Mouse (Mus musculus): ENCODE measurements at regions not wholly inside any gene's neighbourhood (a gene's known extent, or its start where the extent isn't known, plus 50 kb on each side); places are given as distances from the start of the nearest gene placed in this dataset.
"Not testable (repeated sequence)": the region's sequence is repeated elsewhere in the genome, so short reads cannot be mapped to it uniquely, and the experiment has no call there.

DNA sequence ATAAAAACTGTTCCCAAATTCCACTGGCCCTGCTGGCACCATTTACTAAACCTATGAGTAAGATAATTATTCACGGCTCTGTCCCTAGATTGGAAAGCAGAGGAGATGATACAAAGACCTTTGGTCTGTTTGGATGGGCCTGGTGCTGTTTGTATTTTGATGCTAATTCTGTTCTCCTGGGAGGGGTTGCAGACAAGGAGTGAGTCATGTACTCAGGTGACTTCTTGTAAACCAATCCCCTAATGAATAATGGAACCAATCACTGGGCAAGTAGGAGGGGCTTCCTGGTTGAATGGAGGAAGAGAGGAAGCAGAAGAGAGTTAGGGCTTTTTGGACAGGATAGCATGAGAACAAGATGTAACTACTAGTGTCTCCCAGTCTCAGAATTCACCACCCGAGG lies 130.0 kb upstream of the Gm9972 start:
- Histone ChIP-seq H3K36me3 (no peaks in the 10 kb centered on the region), H3K4me3 (replicated peaks) (no peak overlapping the region), H3K4me1 (replicated peaks) (no peaks in the 10 kb centered on the region), H3K9me3 (no peaks in the 10 kb centered on the region), H3K9ac (no peak overlapping the region), H3K27ac (no peak overlapping the region), H3K4me2 (replicated peaks) (no peak overlapping the region), H3K27me3 (replicated peaks) (no peaks in the 10 kb centered on the region)
- WGBS = 84% methylated on average over 2 of the region's 2 CpGs
- ATAC-seq = no peak

DNA sequence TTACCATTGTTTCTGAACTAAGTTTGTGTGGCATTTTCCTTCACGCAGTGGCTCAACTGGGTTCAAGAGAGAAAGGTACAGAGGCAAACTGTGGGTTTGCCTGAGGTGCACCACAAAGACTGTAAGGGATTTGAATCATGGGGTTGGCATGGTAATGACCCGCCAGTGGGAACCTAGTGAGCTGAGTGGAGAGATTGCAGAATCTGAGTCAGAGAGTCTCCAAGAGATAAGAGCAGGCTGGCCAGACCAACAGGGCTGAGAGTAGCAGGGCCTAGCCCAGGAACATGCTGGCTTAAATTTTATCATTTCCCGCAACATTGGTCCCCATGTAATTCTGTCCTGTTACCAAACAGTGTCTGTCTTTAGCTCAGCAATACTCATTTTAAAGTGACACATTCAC lies 129.5 kb upstream of the Gm9972 start:
- H3K36me3 ChIP-seq = no peaks in the 10 kb centered on the region
- H3K4me2 ChIP-seq (replicated peaks) = no peak overlapping the region
- no peaks in the 10 kb centered on the region for H3K9me3 ChIP-seq
- no peak overlapping the region for H3K4me3 ChIP-seq (replicated peaks)
- no peaks in the 10 kb centered on the region for H3K4me1 ChIP-seq (replicated peaks)
- H3K27me3 ChIP-seq (replicated peaks) = no peaks in the 10 kb centered on the region
- no peak overlapping the region for H3K27ac ChIP-seq
- H3K9ac ChIP-seq = no peak overlapping the region
- 84% methylated on average over 3 of the region's 3 CpGs for WGBS
- no peak for ATAC-seq

- H3K9me3 ChIP-seq = no peaks in the 10 kb centered on the region
- no peaks in the 10 kb centered on the region for H3K4me1 ChIP-seq (replicated peaks)
- no peaks in the 10 kb centered on the region for H3K27me3 ChIP-seq (replicated peaks)
- no peak overlapping the region for H3K9ac ChIP-seq
- no peak overlapping the region for H3K27ac ChIP-seq
- no peak for ATAC-seq
- no peak overlapping the region for H3K4me2 ChIP-seq (replicated peaks)
- H3K4me3 ChIP-seq (replicated peaks) = no peak overlapping the region
- no peaks in the 10 kb centered on the region for H3K36me3 ChIP-seq
- WGBS = 55% methylated on average over 2 of the region's 2 CpGs
These were observed 118.9 kb upstream of the Gm9972 start for GRCm38 (mm10) chr11:42916421-42917181.

GRCm38 (mm10) chr11:42919221-42919620 lies 116.3 kb upstream of the Gm9972 start:
- ATAC-seq = no peak
- no peaks in the 10 kb centered on the region for H3K27me3 ChIP-seq (replicated peaks)
- H3K4me2 ChIP-seq (replicated peaks) = no peak overlapping the region
- WGBS = 93% methylated on average over 1 of the region's 1 CpGs
- no peak overlapping the region for H3K4me3 ChIP-seq (replicated peaks)
- no peak overlapping the region for H3K27ac ChIP-seq
- H3K36me3 ChIP-seq = no peaks in the 10 kb centered on the region
- H3K4me1 ChIP-seq (replicated peaks) = no peaks in the 10 kb centered on the region
- H3K9me3 ChIP-seq = no peaks in the 10 kb centered on the region
- H3K9ac ChIP-seq = no peak overlapping the region

GRCm38 (mm10) chr11:42927156-42927555 lies 108.4 kb upstream of the Gm9972 start:
- Histone ChIP-seq H3K4me2 (replicated peaks) (no peak overlapping the region), H3K36me3 (no peaks in the 10 kb centered on the region), H3K4me1 (replicated peaks) (no peaks in the 10 kb centered on the region), H3K27ac (no peak overlapping the region), H3K9ac (no peak overlapping the region), H3K9me3 (no peaks in the 10 kb centered on the region), H3K4me3 (replicated peaks) (no peak overlapping the region), H3K27me3 (replicated peaks) (no peaks in the 10 kb centered on the region)
- WGBS = 77% methylated on average over 5 of the region's 5 CpGs
- ATAC-seq = no peak

DNA sequence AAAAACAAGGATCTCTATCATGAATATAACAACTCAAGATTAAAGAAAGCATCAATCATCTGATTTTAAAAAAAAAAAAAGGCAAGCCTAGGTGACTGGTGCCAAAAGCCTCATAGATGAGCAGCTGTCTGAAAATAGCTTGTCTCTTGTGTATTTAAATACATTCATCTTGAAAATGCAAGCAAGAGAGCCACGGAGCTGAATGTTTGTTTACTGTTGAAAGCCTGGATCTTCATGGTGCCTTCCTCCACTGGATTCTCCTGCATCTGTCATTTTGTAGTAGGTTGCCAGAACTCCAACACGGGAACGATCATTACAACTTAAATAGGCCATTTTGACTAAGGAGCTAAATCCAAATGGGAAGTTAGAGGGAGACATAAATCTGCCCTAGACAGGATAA lies 106.6 kb upstream of the Gm9972 start:
- Histone ChIP-seq H3K36me3 (no peaks in the 10 kb centered on the region), H3K4me3 (replicated peaks) (no peak overlapping the region), H3K9me3 (no peaks in the 10 kb centered on the region), H3K27me3 (replicated peaks) (no peaks in the 10 kb centered on the region), H3K9ac (no peak overlapping the region), H3K27ac (no peak overlapping the region), H3K4me1 (replicated peaks) (no peaks in the 10 kb centered on the region), H3K4me2 (replicated peaks) (no peak overlapping the region)
- 42% methylated on average over 3 of the region's 3 CpGs for WGBS
- no peak for ATAC-seq

DNA sequence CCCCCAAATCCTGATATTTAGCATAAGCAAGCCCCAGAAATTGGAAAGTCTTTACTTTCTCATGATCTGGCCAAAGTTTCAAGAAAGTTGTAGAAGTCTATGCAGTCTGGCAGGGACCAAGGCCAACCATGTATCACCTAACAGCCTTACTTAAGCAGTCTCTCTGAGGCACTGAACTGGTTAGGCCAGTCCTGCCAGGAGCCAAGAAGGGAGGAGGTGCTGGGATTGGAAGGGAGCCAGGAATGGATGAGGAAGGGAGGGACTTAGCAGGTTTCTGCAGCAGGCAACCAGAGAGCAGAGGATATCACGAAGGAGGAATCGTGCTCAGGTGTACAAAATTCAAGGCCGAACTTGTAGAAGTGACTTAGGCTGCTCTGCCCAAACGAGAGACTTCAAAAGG lies 96.3 kb upstream of the Gm9972 start:
- peak; percentile 96 for ATAC-seq
- not testable (repeated sequence) for H3K9ac ChIP-seq; H3K4me3 ChIP-seq (replicated peaks); H3K27ac ChIP-seq; H3K4me2 ChIP-seq (replicated peaks); H3K4me1 ChIP-seq (replicated peaks); H3K9me3 ChIP-seq; H3K27me3 ChIP-seq (replicated peaks); H3K36me3 ChIP-seq
- whole genome bisulfite sequencing = 48% methylated on average over 4 of the region's 4 CpGs

DNA sequence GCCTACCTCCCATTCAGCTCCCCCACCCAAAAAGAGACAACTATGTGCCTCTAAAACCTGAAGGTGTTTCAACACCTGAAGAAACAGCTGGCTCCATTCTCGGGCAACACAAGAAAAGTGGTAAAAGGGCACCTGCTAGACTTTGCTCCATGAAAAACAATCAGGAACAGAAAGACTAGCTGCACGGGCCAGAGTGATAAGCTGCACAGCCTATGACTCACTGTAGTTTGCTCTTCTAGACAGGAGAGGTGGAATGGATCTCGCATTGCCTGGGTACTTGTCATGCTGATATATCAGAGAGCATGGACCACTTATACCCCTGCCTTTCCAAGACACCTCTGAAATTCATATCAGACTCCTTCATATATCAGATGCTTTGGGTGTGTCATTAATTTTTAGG lies 94.0 kb upstream of the Gm9972 start:
- H3K27me3 ChIP-seq (replicated peaks) = no peaks in the 10 kb centered on the region
- no peaks in the 10 kb centered on the region for H3K9me3 ChIP-seq
- H3K9ac ChIP-seq = no peak overlapping the region
- H3K27ac ChIP-seq = no peak overlapping the region
- no peak overlapping the region for H3K4me3 ChIP-seq (replicated peaks)
- H3K36me3 ChIP-seq = no peaks in the 10 kb centered on the region
- 0 out of 2 replicates have a peak, but pooled peaks cover 3% of the 10 kb centered on the region for H3K4me1 ChIP-seq (replicated peaks)
- peak; percentile 73 for ATAC-seq
- no peak overlapping the region for H3K4me2 ChIP-seq (replicated peaks)
- WGBS = 59% methylated on average over 3 of the region's 3 CpGs

DNA sequence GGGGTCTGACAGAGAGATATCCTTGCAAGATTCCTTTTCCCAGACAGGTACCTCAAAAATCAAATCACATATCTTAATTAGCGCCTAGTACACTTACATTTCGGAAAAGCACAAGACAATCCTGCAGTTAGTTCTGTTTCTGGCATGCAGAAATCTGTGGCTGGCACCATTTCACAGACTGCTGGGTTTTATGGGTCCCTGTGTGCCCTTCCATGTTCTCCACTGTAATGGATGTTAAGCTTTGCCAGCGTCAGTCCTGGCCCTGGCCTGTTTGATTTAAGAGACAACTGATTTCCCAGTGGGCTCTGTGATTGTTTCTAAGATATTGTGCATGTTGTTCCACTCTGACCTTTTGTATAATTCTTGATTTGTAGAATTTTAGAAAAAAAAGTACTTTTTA lies 93.3 kb upstream of the Gm9972 start:
- Histone ChIP-seq H3K9ac (no peak overlapping the region), H3K4me1 (replicated peaks) (0 out of 2 replicates have a peak, but pooled peaks cover 3% of the 10 kb centered on the region), H3K9me3 (no peaks in the 10 kb centered on the region), H3K36me3 (no peaks in the 10 kb centered on the region), H3K4me3 (replicated peaks) (no peak overlapping the region), H3K27ac (no peak overlapping the region), H3K27me3 (replicated peaks) (no peaks in the 10 kb centered on the region), H3K4me2 (replicated peaks) (no peak overlapping the region)
- 84% methylated on average over 3 of the region's 3 CpGs for WGBS
- ATAC-seq = no peak

- Histone ChIP-seq H3K36me3 (no peaks in the 10 kb centered on the region), H3K9ac (no peak overlapping the region), H3K9me3 (no peaks in the 10 kb centered on the region), H3K27ac (no peak overlapping the region), H3K27me3 (replicated peaks) (no peaks in the 10 kb centered on the region), H3K4me3 (replicated peaks) (no peak overlapping the region), H3K4me2 (replicated peaks) (no peak overlapping the region), H3K4me1 (replicated peaks) (no peaks in the 10 kb centered on the region)
- WGBS = 57% methylated on average over 3 of the region's 3 CpGs
- ATAC-seq = peak; percentile 91
These were observed 91.0 kb upstream of the Gm9972 start for GRCm38 (mm10) chr11:42944573-42944972.

DNA sequence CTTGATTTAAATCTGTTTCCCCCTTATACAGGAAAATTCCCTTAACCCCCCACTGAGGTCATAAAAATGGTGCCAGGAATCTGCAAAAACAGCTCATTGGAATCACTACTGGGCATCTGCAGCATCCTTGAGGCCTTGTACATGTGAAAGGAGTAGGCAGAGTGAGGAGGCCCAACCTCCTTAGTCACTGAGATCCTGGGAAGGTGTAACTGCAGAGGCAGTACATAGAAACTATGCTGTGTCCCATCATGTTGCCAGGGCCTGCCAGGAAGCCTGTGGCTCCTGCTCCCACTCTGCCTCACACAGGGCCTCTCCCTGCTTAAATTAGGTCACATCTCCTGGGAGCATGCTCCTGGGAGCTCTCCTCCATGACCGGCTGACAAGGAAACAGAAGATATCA lies 85.7 kb upstream of the Gm9972 start:
- Histone ChIP-seq H3K36me3 (no peaks in the 10 kb centered on the region), H3K4me2 (replicated peaks) (no peak overlapping the region), H3K9me3 (no peaks in the 10 kb centered on the region), H3K4me3 (replicated peaks) (no peak overlapping the region), H3K27ac (no peak overlapping the region), H3K27me3 (replicated peaks) (no peaks in the 10 kb centered on the region), H3K4me1 (replicated peaks) (no peaks in the 10 kb centered on the region), H3K9ac (no peak overlapping the region)
- WGBS = 94% methylated on average over 1 of the region's 1 CpGs
- no peak for ATAC-seq

- ATAC-seq = no peak
- 85% methylated on average over 5 of the region's 5 CpGs for WGBS
- Histone ChIP-seq H3K9me3 (no peaks in the 10 kb centered on the region), H3K9ac (no peak overlapping the region), H3K4me3 (replicated peaks) (no peak overlapping the region), H3K36me3 (no peaks in the 10 kb centered on the region), H3K4me2 (replicated peaks) (no peak overlapping the region), H3K27me3 (replicated peaks) (no peaks in the 10 kb centered on the region), H3K4me1 (replicated peaks) (no peaks in the 10 kb centered on the region), H3K27ac (no peak overlapping the region)
These were observed 81.4 kb upstream of the Gm9972 start for GRCm38 (mm10) chr11:42954169-42954568.

GRCm38 (mm10) chr11:42965732-42966131 lies 69.8 kb upstream of the Gm9972 start:
- Histone ChIP-seq H3K27me3 (replicated peaks) (no peaks in the 10 kb centered on the region), H3K9me3 (no peaks in the 10 kb centered on the region), H3K4me1 (replicated peaks) (no peaks in the 10 kb centered on the region), H3K4me2 (replicated peaks) (no peak overlapping the region), H3K27ac (no peak overlapping the region), H3K4me3 (replicated peaks) (no peak overlapping the region), H3K36me3 (no peaks in the 10 kb centered on the region), H3K9ac (no peak overlapping the region)
- whole genome bisulfite sequencing = 61% methylated on average over 1 of the region's 1 CpGs
- no peak for ATAC-seq

Data from intestine, embryonic 15.5 days (tissue).